Mouse (Mus musculus) limb, embryonic 14.5 days (tissue): ENCODE measurements around the gene Gm20388. TPM values are rescaled to one million over a fixed set of nuclear protein-coding genes. Genes with fewer than 3 reads are reported as not detected.

Source experiments
- ATAC-seq: fragments of 200-750 bp; cut with Nextera tagmentation; 2 replicates; pipeline ENCODE4 v1.8.0; 2017; ENCODE audit warnings: low read depth, moderate number of reproducible peaks, moderate TSS enrichment; ENCODE audit not compliant: low FRiP score
- DNase-seq: peaks from one replicate; pipeline ENCODE4 v3.0.0-alpha.2; 2015; ENCODE audit warnings: low spot score
- H3K27ac ChIP-seq: fragments of 300-500 bp; sonication (generic); replicated peaks from 2 replicates; pipeline ENCODE4 v1.5.1; 2014; ENCODE audit warnings: low read depth, mild to moderate bottlenecking, low read length, moderate library complexity, mixed read lengths
- H3K27me3 ChIP-seq: fragments of 300-500 bp; sonication (generic); 2 replicates; pipeline ENCODE4 v1.6.1; 2014; ENCODE audit warnings: low read length, mixed read lengths; ENCODE audit not compliant: control insufficient read depth, insufficient read depth
- H3K36me3 ChIP-seq: fragments of 300-500 bp; sonication (generic); 2 replicates; pipeline ENCODE4 v1.6.1; 2014; ENCODE audit warnings: mild to moderate bottlenecking, low read length, moderate library complexity, mixed read lengths; ENCODE audit not compliant: control insufficient read depth, insufficient read depth
- H3K4me1 ChIP-seq: fragments of 300-500 bp; sonication (generic); 2 replicates; pipeline ENCODE4 v1.6.1; 2014; ENCODE audit warnings: antibody characterized with exemption, low read length, mixed read lengths; ENCODE audit not compliant: control insufficient read depth, insufficient read depth
- H3K4me2 ChIP-seq: fragments of 300-500 bp; sonication (generic); replicated peaks from 2 replicates; pipeline ENCODE4 v1.6.1; 2014; ENCODE audit warnings: low read depth, mild to moderate bottlenecking, low read length, moderate library complexity; ENCODE audit not compliant: severe bottlenecking
- H3K4me3 ChIP-seq: fragments of 300-500 bp; sonication (generic); replicated peaks from 2 replicates; pipeline ENCODE4 v1.5.1; 2014; ENCODE audit warnings: low read length
- H3K9ac ChIP-seq: fragments of 300-500 bp; sonication (generic); 2 replicates; pipeline ENCODE4 v1.6.1; 2014; ENCODE audit warnings: mild to moderate bottlenecking, low read depth, low read length, moderate library complexity; ENCODE audit not compliant: severe bottlenecking
- H3K9me3 ChIP-seq: fragments of 300-500 bp; sonication (generic); 2 replicates; pipeline ENCODE4 v1.6.1; 2016; ENCODE audit warnings: low read length; ENCODE audit not compliant: control insufficient read depth
- POLR2A ChIP-seq: fragments of 200-500 bp; IDR thresholded peaks from 2 replicates; pipeline ENCODE4 v1.8.0; 2012; ENCODE audit warnings: inconsistent platforms, mild to moderate bottlenecking, moderate library complexity, borderline replicate concordance; ENCODE audit not compliant: insufficient read depth, insufficient read length; ENCODE audit errors: extremely low read depth
- WGBS: fragments of 180-500 bp; shearing (Covaris S2); extraction: QIAGEN DNeasy Blood & Tissue Kit; methylation state at CpG from one replicate; pipeline ENCODE4 v1.1.7; 2014; 5-methylcytosine and 5-hydroxymethylcytosine counted together
- polyA plus RNA-seq, 2 experiments: library from polyadenylated mRNA; depleted of rRNA in 1 of 2; stranded (reverse) in 1 of 2; unstranded in 1 of 2; fragments of >200 nt; fragmentation: Nextera tagmentation in 1 of 2; extraction: Ambion mirVana in 1 of 2; gene quantifications; 2 replicates each; pipeline versions ENCODE4 v1.2.1 to v1.2.3; 2012 to 2014

Gene Gm20388
- polyA plus RNA-seq, 2 experiments = 1.9 to 49.9 TPM

DNA sequence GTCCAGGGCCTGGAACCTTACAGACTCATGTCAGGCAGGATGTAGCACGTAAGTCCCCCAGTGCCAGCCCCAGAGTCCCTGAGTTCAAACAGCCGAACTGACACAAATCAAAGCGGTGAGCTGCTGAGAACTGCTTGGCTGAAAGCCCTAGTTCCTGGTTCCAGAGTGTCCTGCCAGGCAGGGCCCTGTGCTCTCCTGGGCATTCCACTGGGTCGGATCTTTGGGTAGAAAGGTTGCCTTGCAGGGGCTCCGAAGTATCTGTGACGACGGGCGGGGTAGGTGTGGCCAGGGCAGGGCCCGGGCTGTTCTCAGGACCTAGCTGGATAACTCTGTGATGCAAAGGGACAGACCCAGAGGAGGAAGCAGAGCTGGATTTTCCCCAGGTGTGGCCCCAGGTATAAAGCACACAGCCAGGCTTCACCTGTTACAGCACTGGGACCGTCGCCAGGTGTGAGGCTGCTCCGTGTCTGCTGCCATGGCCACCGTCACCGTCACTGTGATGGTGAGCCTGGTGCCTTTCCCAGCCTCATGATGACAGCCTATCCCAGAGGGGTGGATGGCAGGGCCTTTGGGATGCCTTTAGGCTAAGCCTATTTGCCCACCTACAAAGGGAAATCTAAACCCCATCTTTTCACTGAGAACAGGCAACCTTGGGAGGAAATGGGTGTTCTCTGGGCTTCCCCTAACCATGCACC is 2510.9 kb downstream of the Gm20388 start, which contains the start of gene Il17c:
Gene Il17c, plus strand, starts transcription at position 645 of the 695 bp plus-strand sequence.
- Histone ChIP-seq H3K4me2 (no peak within 1 kb of the TSS), H3K36me3 (peaks cover 28% of the 10 kb centered on the region), H3K27ac (no peak within 1 kb of the TSS), H3K4me3 (no peak within 1 kb of the TSS), H3K9me3 (no peaks in the 10 kb centered on the region), H3K27me3 (no peaks in the 10 kb centered on the region), H3K4me1 (no peaks in the 10 kb centered on the region), H3K9ac (no peak within 1 kb of the TSS)
- DNase-seq (no peak), ATAC-seq (no peak)
- no peak for TF ChIP-seq POLR2A
- 74% methylated on average over 14 of the region's 14 CpGs for WGBS

GRCm38 (mm10) chr8:122423217-122423616 is 2512.6 kb downstream of the Gm20388 start:
- 88% methylated on average over 24 of the region's 24 CpGs for WGBS
- no peak for TF ChIP-seq POLR2A
- Histone ChIP-seq H3K36me3 (peaks cover 12% of the 10 kb centered on the region), H3K4me1 (no peaks in the 10 kb centered on the region), H3K4me3 (no peak overlapping the region), H3K9ac (no peak overlapping the region), H3K9me3 (no peaks in the 10 kb centered on the region), H3K4me2 (no peak overlapping the region), H3K27me3 (no peaks in the 10 kb centered on the region), H3K27ac (no peak overlapping the region)
- DNase-seq = no peak
- ATAC-seq = no peak

GRCm38 (mm10) chr8:122423659-122424058 is 2513.0 kb downstream of the Gm20388 start:
- H3K36me3 ChIP-seq = peaks cover 8% of the 10 kb centered on the region
- 46% methylated on average over 5 of the region's 5 CpGs for WGBS
- ATAC-seq (no peak), DNase-seq (peak; percentile 32)
- H3K4me2 ChIP-seq = no peak overlapping the region
- no peak for TF ChIP-seq POLR2A
- no peaks in the 10 kb centered on the region for H3K4me1 ChIP-seq
- no peak overlapping the region for H3K27ac ChIP-seq
- H3K9me3 ChIP-seq = no peaks in the 10 kb centered on the region
- H3K27me3 ChIP-seq = no peaks in the 10 kb centered on the region
- no peak overlapping the region for H3K9ac ChIP-seq
- no peak overlapping the region for H3K4me3 ChIP-seq

GRCm38 (mm10) chr8:122426145-122426544 is 2515.5 kb downstream of the Gm20388 start:
- no peak overlapping the region for H3K27ac ChIP-seq
- H3K9ac ChIP-seq = no peak overlapping the region
- no peak overlapping the region for H3K4me2 ChIP-seq
- no peaks in the 10 kb centered on the region for H3K27me3 ChIP-seq
- H3K4me3 ChIP-seq = no peak overlapping the region
- 0 out of 2 replicates have a peak, but pooled peaks cover 3% of the 10 kb centered on the region for H3K36me3 ChIP-seq
- no peak for DNase-seq
- TF ChIP-seq POLR2A = no peak
- 80% methylated on average over 9 of the region's 9 CpGs for WGBS
- no peaks in the 10 kb centered on the region for H3K9me3 ChIP-seq
- no peaks in the 10 kb centered on the region for H3K4me1 ChIP-seq
- no peak for ATAC-seq

- Histone ChIP-seq H3K36me3 (0 out of 2 replicates have a peak, but pooled peaks cover 3% of the 10 kb centered on the region), H3K4me3 (no peak overlapping the region), H3K9ac (no peak overlapping the region), H3K4me2 (no peak overlapping the region), H3K9me3 (no peaks in the 10 kb centered on the region), H3K4me1 (peaks cover 10% of the 10 kb centered on the region), H3K27me3 (no peaks in the 10 kb centered on the region), H3K27ac (no peak overlapping the region)
- TF ChIP-seq POLR2A = no peak
- WGBS = 94% methylated on average over 7 of the region's 7 CpGs
- DNase-seq = no peak
- ATAC-seq = no peak
These were observed 2517.0 kb downstream of the Gm20388 start for GRCm38 (mm10) chr8:122427607-122428006.
